Mouse (Mus musculus): Measurements from ENCODE around the gene Wtip. TPM values are rescaled to one million over a fixed set of nuclear protein-coding genes. Genes with fewer than 3 reads are reported as not detected.

Wtip gene
- total and polyA plus RNA-seq, 3 experiments = not detected

DNA sequence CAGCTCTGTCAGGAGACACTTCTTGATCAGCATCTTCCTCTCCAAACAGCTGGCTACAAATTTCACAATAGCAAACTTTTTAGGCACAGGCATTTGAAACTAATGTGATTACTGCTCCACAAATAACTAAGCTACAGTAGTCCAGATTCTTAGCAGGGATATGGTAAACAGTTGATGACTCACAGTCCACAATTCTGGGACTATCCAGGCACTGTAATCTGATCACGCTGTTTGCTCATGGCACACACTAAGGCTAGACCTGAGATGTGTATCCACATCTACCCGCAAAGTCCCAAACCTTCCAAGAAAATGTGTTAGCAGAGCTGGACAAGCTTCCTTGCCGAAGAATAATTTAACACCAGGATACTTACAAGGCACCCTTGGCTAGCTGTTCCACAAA is 24.9 kb upstream of the Wtip start:
- in situ Hi-C loops (cut with MboI; ENCODE audit: low pct_ligation_motif_present, low pct_unique_long_range_greater_than_20kb, low sequenced_read_pairs) (no loop called here), dilution Hi-C loops (cut with MboI; ENCODE audit: extremely low pct_ligation_motif_present, extremely low pct_unique_long_range_greater_than_20kb, low sequenced_read_pairs) (no loop called here)
- 0 out of 2 replicates have a peak, but pooled peaks cover 5% of the 10 kb centered on the region for H3K79me2 ChIP-seq (replicated peaks; ENCODE audit: control insufficient read depth, extremely low read depth, insufficient read depth, poor library complexity, severe bottlenecking)
- no peak overlapping the region for H3K4me3 ChIP-seq (replicated peaks in 1 of 3; ENCODE audit: low read depth in 2 of 3, low read length in 2 of 3, poor library complexity in 1 of 3)
- H3K27ac ChIP-seq (ENCODE audit: insufficient read depth, low read depth) = no peak overlapping the region
- H3K4me1 ChIP-seq (ENCODE audit: control insufficient read depth in 1 of 2, insufficient read depth in 2 of 2) = no peaks in the 10 kb centered on the region
- no peak for TF ChIP-seq BHLHE40 (IDR thresholded peaks at IDR 0.05; ENCODE audit: low read depth, low read length)
- no peak for TF ChIP-seq HCFC1 (IDR thresholded peaks at IDR 0.05; ENCODE audit: low read depth, low read length)
- TF ChIP-seq MYC (IDR thresholded peaks at IDR 0.05; ENCODE audit: low read depth, low read length) = no peak
- TF ChIP-seq ZC3H11A (IDR thresholded peaks at IDR 0.05; ENCODE audit: low read depth, low read length) = no peak
- TF ChIP-seq POLR2AphosphoS2 (IDR thresholded peaks at IDR 0.05; ENCODE audit: low read depth, low read length) = no peak
- TF ChIP-seq KAT2A (IDR thresholded peaks at IDR 0.05; ENCODE audit: insufficient replicate concordance, low read length) = no peak
- TF ChIP-seq ZMIZ1 (IDR thresholded peaks at IDR 0.05; ENCODE audit: low read depth, low read length) = no peak
- no peak for TF ChIP-seq CTCF (conservative IDR thresholded peaks at IDR 0.05 in 1 of 2, IDR thresholded peaks at IDR 0.05 in 1 of 2; ENCODE audit: low read depth in 2 of 2, low read length in 2 of 2)
- TF ChIP-seq TCF12 (IDR thresholded peaks at IDR 0.05; ENCODE audit: low read depth, low read length) = no peak
- no peak for TF ChIP-seq MAFK (IDR thresholded peaks at IDR 0.05; ENCODE audit: insufficient replicate concordance, low read length)
- no peak for TF ChIP-seq PAX5 (IDR thresholded peaks at IDR 0.05; ENCODE audit: low read length)
- no peak for TF ChIP-seq MAX (IDR thresholded peaks at IDR 0.05; ENCODE audit: low read length)
- TF ChIP-seq RAD21 (IDR thresholded peaks at IDR 0.05; ENCODE audit: low read depth, low read length) = no peak
- no peak for TF ChIP-seq EP300 (IDR thresholded peaks at IDR 0.05; ENCODE audit: low read length)
- TF ChIP-seq SMC3 (IDR thresholded peaks at IDR 0.05; ENCODE audit: low read depth, low read length) = no peak
- TF ChIP-seq JUN (IDR thresholded peaks at IDR 0.05; ENCODE audit: insufficient read depth, low read depth, low read length) = no peak
- no peak for TF ChIP-seq RCOR1 (conservative IDR thresholded peaks at IDR 0.05; ENCODE audit: low read depth, low read length)
- no peak for TF ChIP-seq ZKSCAN1 (IDR thresholded peaks at IDR 0.05; ENCODE audit: borderline replicate concordance, low read depth, low read length)
- H3K9ac ChIP-seq (ENCODE audit: insufficient read depth, low read depth) = no peak overlapping the region
- H3K27me3 ChIP-seq (replicated peaks) = no peaks in the 10 kb centered on the region
- no peaks in the 10 kb centered on the region for H3K9me3 ChIP-seq (replicated peaks; ENCODE audit: low read length)
- no peak for DNase-seq (ENCODE audit: extremely low read depth)
- no peak overlapping the region for H3K4me2 ChIP-seq (ENCODE audit: insufficient read depth, low read depth, poor library complexity, severe bottlenecking)
- peaks cover 74 to 91% of the 10 kb centered on the region in 2 experiments for H3K36me3 ChIP-seq (replicated peaks in 1 of 2; ENCODE audit: control insufficient read depth in 1 of 2, insufficient read depth in 1 of 2, low read length in 1 of 2)

DNA sequence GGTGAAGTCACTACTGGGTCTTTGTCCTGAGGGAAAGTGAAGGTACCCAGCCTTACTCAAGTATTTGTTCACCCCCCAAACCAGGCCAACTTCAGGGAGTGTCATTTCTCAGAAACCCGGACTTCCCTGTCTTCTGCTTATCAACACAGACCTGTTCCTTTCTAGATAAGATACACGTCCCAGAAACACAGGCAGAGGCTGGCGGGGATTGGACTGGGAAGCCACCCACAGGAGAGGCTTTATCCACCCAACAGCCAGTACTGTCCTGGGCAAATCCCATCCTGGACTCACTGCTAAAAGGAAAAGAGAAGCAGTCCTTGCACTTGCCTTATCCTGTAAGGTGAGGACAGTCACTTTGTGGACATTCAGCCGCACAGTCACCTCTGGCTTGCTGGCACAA is 14.1 kb upstream of the Wtip start:
- H3K4me1 ChIP-seq (ENCODE audit: control insufficient read depth in 1 of 2, insufficient read depth in 2 of 2) = no peaks in the 10 kb centered on the region
- H3K79me2 ChIP-seq (replicated peaks; ENCODE audit: control insufficient read depth, extremely low read depth, insufficient read depth, poor library complexity, severe bottlenecking) = no peaks in the 10 kb centered on the region; the same call in none of the 2 replicates
- in situ Hi-C loops (cut with MboI; ENCODE audit: low pct_ligation_motif_present, low pct_unique_long_range_greater_than_20kb, low sequenced_read_pairs) (loop anchor here (25.0 kb wide), 1 partner anchor 260 kb away; no protein-coding TSS in a partner anchor), dilution Hi-C loops (cut with MboI; ENCODE audit: extremely low pct_ligation_motif_present, extremely low pct_unique_long_range_greater_than_20kb, low sequenced_read_pairs) (no loop called here)
- TF ChIP-seq E2F4 (IDR thresholded peaks at IDR 0.05; ENCODE audit: insufficient replicate concordance, low read depth, low read length) = no peak
- TF ChIP-seq ETS1 (conservative IDR thresholded peaks at IDR 0.05; ENCODE audit: low read depth, low read length) = no peak
- no peak for TF ChIP-seq MXI1 (IDR thresholded peaks at IDR 0.05; ENCODE audit: low read depth, low read length)
- no peak for TF ChIP-seq POLR2A (IDR thresholded peaks at IDR 0.05; ENCODE audit: low read depth, low read length)
- peaks cover 86 to 96% of the 10 kb centered on the region in 2 experiments for H3K36me3 ChIP-seq (replicated peaks in 1 of 2; ENCODE audit: control insufficient read depth in 1 of 2, insufficient read depth in 1 of 2, low read length in 1 of 2)
- no peaks in the 10 kb centered on the region for H3K27me3 ChIP-seq (replicated peaks)
- H3K27ac ChIP-seq (ENCODE audit: insufficient read depth, low read depth) = no peak overlapping the region
- DNase-seq (ENCODE audit: extremely low read depth) = no peak
- H3K4me2 ChIP-seq (ENCODE audit: insufficient read depth, low read depth, poor library complexity, severe bottlenecking) = no peak overlapping the region
- H3K4me3 ChIP-seq (replicated peaks in 1 of 3; ENCODE audit: low read depth in 2 of 3, low read length in 2 of 3, poor library complexity in 1 of 3) = no peak overlapping the region
- H3K9me3 ChIP-seq (replicated peaks; ENCODE audit: low read length) = peaks cover 6% of the 10 kb centered on the region
- H3K9ac ChIP-seq (ENCODE audit: insufficient read depth, low read depth) = no peak overlapping the region
